Mouse (Mus musculus) stomach, postnatal 0 days (tissue): ENCODE data around the gene Tmem205.

Experiments
- CTCF ChIP-seq: IDR thresholded peaks from 2 replicates; pipeline ENCODE4 v1.5.1; 2016; ENCODE audit warnings: antibody characterized with exemption, low read depth, mild to moderate bottlenecking, moderate library complexity
- EP300 ChIP-seq: optimal IDR thresholded peaks from 2 replicates; pipeline ENCODE3; 2016; ENCODE audit warnings: antibody characterized with exemption

DNA sequence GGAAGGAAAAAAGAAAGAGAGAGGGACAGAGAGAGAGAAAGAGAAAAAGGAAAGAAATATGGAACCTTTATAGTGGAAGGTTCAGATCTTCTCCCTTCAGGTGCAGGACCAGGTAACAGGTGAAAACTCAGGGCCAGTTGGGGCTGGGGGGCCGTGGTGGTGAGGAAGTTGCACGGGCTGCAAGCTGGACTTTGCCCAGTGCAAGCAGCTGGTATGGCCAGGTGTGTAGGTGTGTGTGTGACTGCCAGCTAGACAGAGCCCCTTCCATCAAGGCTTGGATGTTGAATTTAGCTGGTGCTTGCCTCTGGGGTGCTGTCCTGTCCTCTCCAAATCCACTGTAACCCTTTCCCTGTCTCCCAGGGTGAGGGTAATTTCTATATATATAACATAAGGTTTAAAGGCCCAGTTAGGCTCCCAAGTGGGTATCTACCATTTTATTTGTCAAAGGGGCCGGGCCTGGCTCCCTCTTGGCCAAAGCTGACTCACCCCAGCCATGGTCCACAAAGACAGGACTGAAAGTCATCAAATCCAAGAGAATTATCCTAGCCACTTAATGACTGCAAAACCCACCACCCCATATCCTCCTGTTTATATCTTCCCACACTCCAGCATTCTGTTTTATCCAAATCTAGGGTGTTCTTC is 10.4 kb downstream of the Tmem205 start:
- TF ChIP-seq CTCF: no peak
- no peak for TF ChIP-seq EP300
